Mouse (Mus musculus) bone marrow macrophage, adult 2 months (primary cell): ENCODE measurements around the gene AW011738. TPM values are rescaled to one million over a fixed set of nuclear protein-coding genes. Genes with fewer than 3 reads are reported as not detected.

Experiments used
- H3K27ac ChIP-seq: 2 replicates; pipeline ENCODE4 v1.5.1; 2012; ENCODE audit warnings: low read depth, low read length; ENCODE audit not compliant: insufficient read depth
- H3K4me1 ChIP-seq: 2 replicates; pipeline ENCODE4 v1.6.1; 2012; ENCODE audit warnings: low read length; ENCODE audit not compliant: control insufficient read depth, insufficient read depth
- H3K4me3 ChIP-seq: 2 replicates; pipeline ENCODE4 v1.5.1; 2012; ENCODE audit warnings: mild to moderate bottlenecking, low read length, moderate library complexity; ENCODE audit not compliant: insufficient read depth
- CTCF ChIP-seq: IDR thresholded peaks from 2 replicates; pipeline ENCODE4 v1.5.1; 2012; ENCODE audit warnings: low read depth, mild to moderate bottlenecking, low read length, moderate library complexity
- POLR2A ChIP-seq: IDR thresholded peaks from 2 replicates; pipeline ENCODE4 v1.6.1; 2012; ENCODE audit warnings: mild to moderate bottlenecking, low read depth, low read length, borderline replicate concordance
- polyA plus RNA-seq: library from polyadenylated mRNA; stranded (reverse); fragments of >200 nt; gene quantifications from 2 replicates; pipeline ENCODE4 v1.2.4, GENCODE M21; 2012; ENCODE audit not compliant: missing spikeins, insufficient read depth, insufficient read length

The AW011738 gene
- polyA plus RNA-seq, 1 experiment = 1.2 TPM

DNA sequence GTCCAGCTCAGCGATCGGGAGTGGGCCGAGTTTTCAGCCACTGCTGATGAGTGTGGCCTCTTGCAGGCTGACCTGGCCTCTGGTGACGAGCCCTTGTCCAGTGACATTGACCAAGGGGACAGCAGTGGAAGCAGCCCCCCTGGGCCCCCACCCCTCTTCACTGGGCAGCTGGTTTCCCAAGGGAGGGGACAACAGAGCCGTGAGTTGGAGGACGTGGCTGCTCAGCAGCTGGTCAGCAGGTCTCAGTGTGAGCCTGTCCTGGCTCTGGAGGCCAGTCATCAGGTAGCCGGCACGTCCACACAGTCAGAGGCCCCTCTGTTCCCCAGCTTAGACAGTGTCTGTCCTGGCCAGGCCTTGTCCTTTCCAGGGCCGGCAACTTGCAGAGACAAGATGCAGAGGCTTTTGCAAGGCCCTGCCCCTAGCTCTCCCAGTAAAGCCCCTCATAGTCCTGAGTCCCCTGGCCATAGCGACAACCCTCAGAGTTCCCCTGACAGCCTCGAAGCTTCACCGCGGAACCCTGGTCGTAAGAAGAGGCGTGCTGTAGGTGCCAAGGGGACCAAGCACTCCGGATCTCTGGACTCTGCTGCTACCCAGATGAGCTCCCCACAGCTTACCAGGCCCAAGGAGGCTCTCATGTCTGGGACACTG lies 14.0 kb downstream of the AW011738 start:
- TF ChIP-seq CTCF (no peak), POLR2A (no peak)
- Histone ChIP-seq H3K4me3 (no peak overlapping the region), H3K4me1 (peaks cover 3% of the 10 kb centered on the region; the same call in 1 of the 2 replicates), H3K27ac (no peak overlapping the region)

DNA sequence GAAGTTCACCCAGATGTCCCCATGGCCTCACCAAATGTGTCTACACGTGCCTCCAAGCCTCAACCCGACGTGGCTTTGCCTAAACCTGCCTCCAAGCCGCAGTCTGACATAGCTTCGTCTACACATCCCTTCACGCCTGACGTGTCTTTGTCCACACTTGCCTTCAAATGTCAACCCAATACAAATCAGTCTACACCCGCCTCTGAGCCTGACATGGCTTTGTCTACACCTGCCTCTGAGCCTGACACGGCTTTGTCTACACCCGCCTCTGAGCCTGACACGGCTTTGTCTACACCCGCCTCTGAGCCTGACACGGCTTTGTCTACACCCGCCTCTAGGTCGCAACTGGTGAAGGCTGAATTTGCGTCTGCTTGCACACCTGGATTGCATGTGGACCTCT lies 14.7 kb downstream of the AW011738 start:
- H3K4me3 ChIP-seq = no peak overlapping the region
- TF ChIP-seq CTCF (no peak), POLR2A (no peak)
- no peak overlapping the region for H3K27ac ChIP-seq
- H3K4me1 ChIP-seq = peaks cover 3% of the 10 kb centered on the region; the same call in 1 of the 2 replicates

DNA sequence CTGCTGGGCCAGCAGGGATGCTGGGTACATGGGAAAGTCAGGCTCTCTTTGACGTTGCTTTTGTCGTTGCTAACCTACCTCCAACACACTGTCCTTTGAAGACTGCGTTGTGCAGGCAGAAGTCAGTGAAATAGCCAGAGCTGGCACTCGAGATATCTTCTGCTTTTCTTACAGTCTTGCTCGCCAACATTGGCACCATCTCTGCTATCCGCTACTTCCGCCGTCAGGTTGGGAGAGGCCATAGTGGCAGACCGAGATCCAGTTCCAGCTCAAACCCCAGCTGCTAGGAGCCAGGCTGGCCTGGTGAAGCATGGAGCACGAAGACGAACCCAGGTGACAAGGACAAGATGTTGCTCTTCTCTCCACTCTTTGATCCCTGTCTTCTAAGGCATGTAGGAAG lies 16.8 kb downstream of the AW011738 start:
- Histone ChIP-seq H3K27ac (no peak overlapping the region), H3K4me1 (peaks cover 3% of the 10 kb centered on the region; the same call in 1 of the 2 replicates), H3K4me3 (no peak overlapping the region)
- TF ChIP-seq POLR2A (no peak), CTCF (no peak)

DNA sequence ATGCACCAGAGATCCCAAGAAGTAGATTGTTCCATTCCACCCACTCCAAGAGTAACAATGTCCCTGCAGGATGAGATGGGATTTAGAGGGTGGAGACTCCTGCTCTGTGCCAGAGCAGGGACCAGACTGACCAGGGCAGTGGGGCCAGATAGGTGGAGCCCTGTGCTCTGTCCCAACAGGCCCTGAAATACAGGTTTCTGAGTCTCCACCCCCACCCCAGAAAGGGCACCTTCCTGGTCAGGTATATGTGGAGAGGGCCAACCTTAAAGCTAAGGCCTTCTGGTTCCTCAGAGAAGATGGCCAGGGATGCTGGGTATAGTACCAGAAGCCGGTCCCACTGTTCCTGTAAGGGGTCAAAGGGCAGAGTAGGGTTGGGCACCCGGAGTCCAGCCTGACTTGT lies 21.2 kb downstream of the AW011738 start:
- Histone ChIP-seq H3K4me1 (peaks cover 21% of the 10 kb centered on the region), H3K27ac (no peak overlapping the region), H3K4me3 (no peak overlapping the region)
- TF ChIP-seq CTCF = no peak
- TF ChIP-seq POLR2A = no peak

DNA sequence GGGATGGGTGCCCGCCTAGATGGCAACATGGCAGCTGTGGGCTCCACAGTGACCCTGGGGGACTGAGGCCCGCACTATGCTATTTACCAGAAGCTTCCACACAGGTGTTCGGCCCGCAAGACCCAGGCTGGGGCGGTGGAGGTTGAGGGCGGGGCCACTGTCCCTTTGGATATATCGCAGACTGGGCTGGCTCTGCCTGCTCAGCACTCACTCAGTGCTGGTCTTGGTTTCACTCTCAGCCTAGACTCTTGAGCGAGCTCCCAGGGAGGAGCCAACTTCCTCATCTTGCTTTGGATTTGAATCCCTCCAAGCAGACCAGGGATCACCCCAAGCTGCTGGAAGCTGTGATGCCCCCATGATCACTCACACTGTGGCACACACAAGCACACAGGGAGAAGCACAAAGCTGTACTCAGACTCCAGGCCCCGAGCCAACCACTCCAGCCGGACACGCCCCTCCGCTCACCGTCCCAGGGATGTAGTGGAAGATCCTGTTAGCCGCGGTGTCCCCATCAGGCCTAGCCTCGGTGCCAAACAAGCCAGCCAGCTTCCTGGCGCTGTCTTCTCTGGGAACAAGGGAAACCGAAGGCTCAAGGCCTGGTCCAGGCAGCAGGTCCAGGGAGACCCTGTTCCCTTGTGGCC lies 24.8 kb downstream of the AW011738 start:
- Histone ChIP-seq H3K4me1 (peaks cover 28% of the 10 kb centered on the region), H3K4me3 (no peak overlapping the region), H3K27ac (peak overlapping the region; percentile 69)
- no peak for TF ChIP-seq POLR2A
- no peak for TF ChIP-seq CTCF

DNA sequence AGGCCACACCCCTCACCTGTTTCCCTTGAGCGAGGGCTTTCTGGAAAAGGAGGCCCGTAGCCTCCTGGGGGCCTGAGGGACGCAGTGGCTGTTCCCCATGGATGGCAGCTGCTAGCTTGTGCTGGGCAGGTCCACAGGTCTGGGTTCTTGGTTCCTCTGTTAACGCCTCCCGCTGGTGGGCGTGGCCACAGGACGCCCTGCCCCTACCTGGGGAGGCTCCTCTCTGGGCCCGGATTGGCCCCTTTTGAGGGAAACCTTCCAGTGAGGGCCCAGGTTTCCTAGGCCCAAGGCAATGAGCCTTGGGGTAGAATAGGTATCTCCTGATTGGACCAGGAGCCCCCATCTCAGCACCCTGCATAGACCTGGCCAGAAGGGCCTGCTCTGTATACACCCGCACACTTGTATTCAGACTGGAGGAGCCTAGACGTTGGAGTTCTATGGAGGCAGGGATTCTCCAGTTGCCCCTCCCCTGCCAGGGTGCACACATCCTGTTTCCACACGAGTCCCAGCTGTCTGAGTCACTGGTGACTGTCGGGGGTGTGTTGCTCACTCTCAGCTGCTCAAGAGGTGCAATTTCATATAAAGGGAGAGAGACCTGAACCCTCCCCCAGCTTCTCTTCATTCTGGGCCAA lies 25.4 kb downstream of the AW011738 start:
- Histone ChIP-seq H3K4me1 (peaks cover 28% of the 10 kb centered on the region), H3K4me3 (no peak overlapping the region), H3K27ac (peak overlapping the region; percentile 69)
- TF ChIP-seq CTCF = no peak
- TF ChIP-seq POLR2A = no peak

DNA sequence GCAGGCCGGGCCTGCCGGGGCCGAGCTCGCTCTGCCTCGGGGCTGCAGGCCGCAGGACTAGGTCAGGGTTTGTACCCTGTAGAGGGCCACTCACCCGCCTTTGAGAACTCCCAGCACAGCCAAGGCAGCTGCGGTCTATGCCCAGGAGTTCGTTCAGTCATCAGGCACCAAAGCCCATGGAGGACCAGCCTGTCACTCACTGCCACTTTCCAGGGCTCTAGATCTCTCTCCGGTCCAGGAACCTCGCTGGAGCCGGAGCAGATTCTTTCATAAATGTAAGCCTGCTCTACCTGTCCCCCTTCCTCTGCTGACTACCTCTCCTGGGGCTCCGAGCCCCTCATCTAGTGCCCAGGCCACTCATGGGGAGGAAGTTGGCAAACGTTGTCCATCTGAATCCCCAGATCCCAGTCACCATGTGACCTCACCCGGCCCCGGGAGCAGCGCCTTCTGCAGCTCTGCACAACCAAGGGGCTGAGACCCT lies 31.0 kb downstream of the AW011738 start:
- H3K4me1 ChIP-seq = peaks cover 10% of the 10 kb centered on the region
- H3K27ac ChIP-seq = peak overlapping the region; percentile 24; the same call in 1 of the 2 replicates
- peak overlapping the region; percentile 68 for H3K4me3 ChIP-seq
- no peak for TF ChIP-seq CTCF
- TF ChIP-seq POLR2A = no peak

DNA sequence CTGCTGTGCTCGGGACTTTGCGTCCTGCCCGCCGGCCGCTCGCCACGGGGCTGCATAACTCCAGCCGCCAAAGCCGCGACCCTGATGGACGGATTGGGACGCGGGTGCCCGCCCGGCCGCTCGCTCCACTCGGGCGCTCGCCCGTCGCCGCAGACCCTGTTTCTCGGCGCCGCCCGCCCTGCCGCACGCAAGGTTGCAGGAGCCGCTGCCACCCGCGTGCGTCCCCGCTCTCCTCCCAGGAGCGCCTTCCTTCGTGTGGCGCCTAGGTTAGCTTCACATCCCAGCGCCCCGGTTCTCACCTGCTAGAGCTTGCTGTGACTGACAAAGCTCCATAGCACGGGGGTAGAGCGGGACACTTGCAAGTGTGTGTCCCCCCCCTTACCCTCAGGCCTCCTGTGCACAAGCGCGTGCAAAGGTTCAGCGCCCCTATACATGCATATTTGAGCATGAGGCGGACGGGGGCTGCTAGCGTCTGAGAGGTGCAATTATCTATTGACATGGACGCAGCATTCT lies 31.7 kb downstream of the AW011738 start, which contains the start of gene Plekhn1:
Plekhn1 (minus strand) TSS at position 157 of the 513 bp plus-strand sequence.
- peak within 1 kb of the TSS; percentile 95 for H3K4me3 ChIP-seq
- H3K27ac ChIP-seq = peak within 1 kb of the TSS; percentile 74
- peaks cover 3% of the 10 kb centered on the region for H3K4me1 ChIP-seq
- TF ChIP-seq POLR2A = no peak
- TF ChIP-seq CTCF = no peak

DNA sequence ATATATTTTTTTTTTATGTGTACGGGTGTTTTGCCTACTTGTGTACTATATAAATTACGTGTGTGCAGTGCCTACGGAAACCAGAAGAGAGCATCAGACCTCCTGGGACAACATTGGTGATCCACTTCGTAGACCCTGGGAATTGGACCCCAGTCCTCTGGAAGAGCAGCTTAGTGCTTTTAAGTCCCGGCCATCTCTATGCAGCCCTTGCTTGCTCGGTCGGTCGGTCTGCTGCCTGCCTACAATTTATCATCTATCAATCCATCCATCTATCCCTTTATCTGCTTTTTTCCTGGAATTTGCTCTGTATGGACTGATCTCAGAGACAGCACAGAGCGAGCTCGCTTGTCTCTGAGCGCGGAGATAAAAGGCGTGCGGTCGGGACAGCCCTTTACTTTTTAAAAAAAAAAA lies 32.3 kb downstream of the AW011738 start:
- peak overlapping the region; percentile 95 for H3K4me3 ChIP-seq

More for the DNA sequence above, 32.3 kb downstream of the AW011738 start:
- TF ChIP-seq CTCF (no peak), POLR2A (no peak)
- Histone ChIP-seq H3K4me1 (no peaks in the 10 kb centered on the region; the same call in 1 of the 2 replicates), H3K27ac (peak overlapping the region; percentile 74)
